Mouse (Mus musculus) midbrain, embryonic 11.5 days (tissue): ENCODE measurements around the gene Csf1. TPM values are rescaled to one million over a fixed set of nuclear protein-coding genes. Genes with fewer than 3 reads are reported as not detected.

Experiments
- ATAC-seq: fragments of 200-750 bp; cut with Nextera tagmentation; 2 replicates; pipeline ENCODE4 v1.8.0; 2017; ENCODE audit warnings: moderate TSS enrichment, moderate library complexity; ENCODE audit not compliant: low FRiP score
- DNase-seq: peaks from one replicate; pipeline ENCODE4 v3.0.0; 2015; ENCODE audit warnings: low spot score; ENCODE audit errors: missing footprints
- H3K27ac ChIP-seq: fragments of 300-500 bp; sonication (generic); 2 replicates; pipeline ENCODE4 v1.5.1; 2014; ENCODE audit warnings: low read depth, low read length
- H3K27me3 ChIP-seq: fragments of 300-500 bp; sonication (generic); 2 replicates; pipeline ENCODE4 v1.6.1; 2014; ENCODE audit warnings: mild to moderate bottlenecking, low read length, moderate library complexity, mixed read lengths; ENCODE audit not compliant: control insufficient read depth, insufficient read depth
- H3K36me3 ChIP-seq: fragments of 300-500 bp; sonication (generic); 2 replicates; pipeline ENCODE4 v1.6.1; 2014; ENCODE audit warnings: mild to moderate bottlenecking, low read length, moderate library complexity, mixed read lengths; ENCODE audit not compliant: control insufficient read depth, insufficient read depth
- H3K4me1 ChIP-seq: fragments of 300-500 bp; sonication (generic); 2 replicates; pipeline ENCODE4 v1.6.1; 2014; ENCODE audit warnings: low read length; ENCODE audit not compliant: control insufficient read depth, insufficient read depth
- H3K4me2 ChIP-seq: fragments of 300-500 bp; sonication (generic); 2 replicates; pipeline ENCODE4 v1.6.1; 2014; ENCODE audit warnings: mild to moderate bottlenecking, moderate library complexity
- H3K4me3 ChIP-seq: fragments of 300-500 bp; sonication (generic); 2 replicates; pipeline ENCODE4 v1.5.1; 2014; ENCODE audit warnings: low read depth, low read length
- H3K9ac ChIP-seq: fragments of 300-500 bp; sonication (generic); 2 replicates; pipeline ENCODE4 v1.6.1; 2014; ENCODE audit warnings: low read length
- H3K9me3 ChIP-seq: fragments of 300-500 bp; sonication (generic); 2 replicates; pipeline ENCODE4 v1.6.1; 2016; ENCODE audit warnings: low read length; ENCODE audit not compliant: control insufficient read depth
- WGBS: fragments of 180-500 bp; shearing (Covaris S2); extraction: QIAGEN DNeasy Blood & Tissue Kit; methylation state at CpG from one replicate; pipeline ENCODE4 v1.1.7; 2014; 5-methylcytosine and 5-hydroxymethylcytosine counted together
- polyA plus RNA-seq: library from polyadenylated mRNA; unstranded; fragments of >200 nt; fragmentation: Nextera tagmentation; extraction: Ambion mirVana; gene quantifications from 2 replicates; pipeline ENCODE4 v1.2.1, GENCODE M21; 2014

Csf1 gene
- polyA plus RNA-seq, 1 experiment from 2014 or later: 5.7 TPM

- no peak overlapping the region for H3K4me3 ChIP-seq
- no peak overlapping the region for H3K9ac ChIP-seq
- no peak for DNase-seq
- WGBS: 95% methylated on average over 1 of the region's 1 CpGs
- ATAC-seq: no peak
- no peaks in the 10 kb centered on the region for H3K9me3 ChIP-seq
- H3K27me3 ChIP-seq: no peaks in the 10 kb centered on the region
- no peak overlapping the region for H3K27ac ChIP-seq
- H3K36me3 ChIP-seq: peaks cover 2% of the 10 kb centered on the region; the same call in 1 of the 2 replicates
- peaks cover 21% of the 10 kb centered on the region for H3K4me1 ChIP-seq
- H3K4me2 ChIP-seq: no peak overlapping the region
Measured at GRCm38 (mm10) chr3:107743650-107744049, 16.6 kb downstream of the Csf1 start.

- DNase-seq (no peak), ATAC-seq (no peak)
- Histone ChIP-seq H3K9me3 (no peaks in the 10 kb centered on the region), H3K27me3 (no peaks in the 10 kb centered on the region), H3K4me3 (no peak overlapping the region), H3K4me1 (peaks cover 21% of the 10 kb centered on the region), H3K9ac (no peak overlapping the region), H3K4me2 (no peak overlapping the region), H3K27ac (no peak overlapping the region), H3K36me3 (no peaks in the 10 kb centered on the region)
- WGBS: 45% methylated on average over 3 of the region's 3 CpGs
Measured at GRCm38 (mm10) chr3:107743107-107743506, 17.2 kb downstream of the Csf1 start.

GRCm38 (mm10) chr3:107742071-107742710 is 18.1 kb downstream of the Csf1 start:
- H3K27me3 ChIP-seq: no peaks in the 10 kb centered on the region
- H3K27ac ChIP-seq: no peak overlapping the region
- 90% methylated on average over 10 of the region's 10 CpGs for WGBS
- no peaks in the 10 kb centered on the region for H3K9me3 ChIP-seq
- peaks cover 21% of the 10 kb centered on the region for H3K4me1 ChIP-seq
- no peak overlapping the region for H3K4me3 ChIP-seq
- ATAC-seq: no peak
- H3K36me3 ChIP-seq: no peaks in the 10 kb centered on the region
- no peak overlapping the region for H3K9ac ChIP-seq
- H3K4me2 ChIP-seq: no peak overlapping the region
- no peak for DNase-seq

- DNase-seq: peak; percentile 84
- Histone ChIP-seq H3K9ac (no peak overlapping the region), H3K9me3 (no peaks in the 10 kb centered on the region), H3K36me3 (no peaks in the 10 kb centered on the region), H3K27ac (peak overlapping the region; percentile 67), H3K4me3 (no peak overlapping the region), H3K4me2 (no peak overlapping the region), H3K4me1 (peaks cover 21% of the 10 kb centered on the region), H3K27me3 (no peaks in the 10 kb centered on the region)
- no peak for ATAC-seq
Measured at GRCm38 (mm10) chr3:107741387-107741786, 18.9 kb downstream of the Csf1 start.

- Histone ChIP-seq H3K27ac (peak overlapping the region; percentile 67), H3K9me3 (no peaks in the 10 kb centered on the region), H3K4me1 (peaks cover 21% of the 10 kb centered on the region), H3K4me2 (0 out of 2 replicates have a peak overlapping the region, but pooled peaks have one; percentile 4), H3K36me3 (no peaks in the 10 kb centered on the region), H3K4me3 (no peak overlapping the region), H3K27me3 (no peaks in the 10 kb centered on the region), H3K9ac (0 out of 2 replicates have a peak overlapping the region, but pooled peaks have one; percentile 13)
- DNase-seq (peak; percentile 99), ATAC-seq (peak; percentile 91)
- WGBS: 8% methylated on average over 6 of the region's 6 CpGs
Measured at GRCm38 (mm10) chr3:107740578-107741207, 19.6 kb downstream of the Csf1 start.

- no peak overlapping the region for H3K4me2 ChIP-seq
- no peaks in the 10 kb centered on the region for H3K36me3 ChIP-seq
- no peak overlapping the region for H3K9ac ChIP-seq
- no peak overlapping the region for H3K4me3 ChIP-seq
- DNase-seq (no peak), ATAC-seq (no peak)
- WGBS: 82% methylated on average over 2 of the region's 2 CpGs
- H3K9me3 ChIP-seq: no peaks in the 10 kb centered on the region
- peak overlapping the region; percentile 67; the same call in 1 of the 2 replicates for H3K27ac ChIP-seq
- H3K4me1 ChIP-seq: peaks cover 21% of the 10 kb centered on the region
- H3K27me3 ChIP-seq: no peaks in the 10 kb centered on the region
Measured at GRCm38 (mm10) chr3:107739966-107740365, 20.3 kb downstream of the Csf1 start.

- Histone ChIP-seq H3K9me3 (no peaks in the 10 kb centered on the region), H3K4me1 (peaks cover 21% of the 10 kb centered on the region), H3K27me3 (no peaks in the 10 kb centered on the region), H3K4me3 (no peak overlapping the region), H3K4me2 (no peak overlapping the region), H3K27ac (no peak overlapping the region), H3K36me3 (no peaks in the 10 kb centered on the region), H3K9ac (no peak overlapping the region)
- no peak for ATAC-seq
- 78% methylated on average over 3 of the region's 3 CpGs for WGBS
- no peak for DNase-seq
Measured at GRCm38 (mm10) chr3:107739456-107739855, 20.8 kb downstream of the Csf1 start.

GRCm38 (mm10) chr3:107738620-107739019 is 21.6 kb downstream of the Csf1 start:
- ATAC-seq (no peak), DNase-seq (no peak)
- 89% methylated on average over 1 of the region's 1 CpGs for WGBS

GRCm38 (mm10) chr3:107737609-107738190 is 22.6 kb downstream of the Csf1 start:
- H3K4me3 ChIP-seq: no peak overlapping the region
- no peak overlapping the region for H3K27ac ChIP-seq
- no peak overlapping the region for H3K9ac ChIP-seq
- no peak for DNase-seq
- H3K9me3 ChIP-seq: no peaks in the 10 kb centered on the region
- peaks cover 21% of the 10 kb centered on the region for H3K4me1 ChIP-seq
- H3K27me3 ChIP-seq: no peaks in the 10 kb centered on the region
- WGBS: 87% methylated on average over 1 of the region's 1 CpGs
- no peak for ATAC-seq
- H3K4me2 ChIP-seq: no peak overlapping the region
- H3K36me3 ChIP-seq: no peaks in the 10 kb centered on the region

More at GRCm38 (mm10) chr3:107738620-107739019, 21.6 kb downstream of the Csf1 start:
- Histone ChIP-seq H3K4me1 (peaks cover 21% of the 10 kb centered on the region), H3K4me3 (no peak overlapping the region), H3K36me3 (no peaks in the 10 kb centered on the region), H3K27me3 (no peaks in the 10 kb centered on the region), H3K9ac (no peak overlapping the region), H3K9me3 (no peaks in the 10 kb centered on the region), H3K4me2 (no peak overlapping the region), H3K27ac (no peak overlapping the region)
